ENCODE assay signal across 11 mouse cellular contexts in the genomic region with DNA sequence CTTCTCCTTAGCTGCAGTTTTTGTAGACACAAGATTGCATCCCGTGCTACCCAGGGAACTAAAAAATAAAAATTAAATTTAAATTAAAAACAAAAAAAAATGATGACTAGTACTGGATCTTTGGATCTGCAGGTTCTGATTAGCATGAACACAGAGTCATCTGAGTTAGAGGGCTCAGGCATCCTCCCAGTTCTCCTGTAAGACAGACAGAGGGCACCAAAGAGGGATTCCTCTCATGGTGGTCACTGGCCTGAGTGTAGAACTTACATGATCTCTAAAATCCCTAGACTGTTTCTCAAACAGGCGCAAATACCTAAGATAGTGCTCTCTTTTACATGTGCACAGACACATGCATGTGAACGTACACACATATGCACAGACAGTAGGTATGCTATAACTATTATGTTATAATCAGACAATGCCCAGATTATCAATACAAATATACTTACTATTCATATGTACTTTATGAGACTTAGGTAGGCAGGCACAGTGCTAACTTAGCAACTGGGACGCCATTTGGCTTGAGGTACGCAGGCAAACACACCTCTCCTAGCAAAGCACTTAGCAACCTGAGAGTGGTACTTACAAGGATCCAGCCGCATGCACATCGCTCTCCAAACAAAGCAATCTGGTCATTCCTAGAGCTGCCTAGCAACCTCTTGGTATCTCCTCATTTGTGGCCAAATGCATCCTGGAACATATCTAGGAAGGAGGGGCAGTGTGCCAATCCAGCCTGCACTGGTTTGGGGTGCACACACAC. TPM values are rescaled to one million over a fixed set of nuclear protein-coding genes. Genes with fewer than 3 reads are reported as not detected.
DNase-seq lines count a peak whose midpoint lies in the region; ATAC-seq and TF ChIP-seq lines count a peak whose summit lies in the region.
"Had no signal": no experiment of that assay in that cellular context is flagged by ENCODE, and none has a peak within 500 bp of the region (broad histone marks: within the 10 kb centered on the region; RNA-seq: fewer than 3 reads in every experiment).

No protein-coding gene starts in this region.

- H3K4me2 ChIP-seq in forebrain, embryonic 15.5 days (replicated peaks): no peak overlapping the region
- H3K4me2 ChIP-seq in forebrain, embryonic 12.5 days: no peak overlapping the region

- no peaks in the 10 kb centered on the region for H3K27me3 ChIP-seq in forebrain, embryonic 15.5 days
- no peaks in the 10 kb centered on the region for H3K27me3 ChIP-seq in forebrain, embryonic 12.5 days
- H3K27me3 ChIP-seq: neural tube, embryonic 12.5 days had no signal

- no peak overlapping the region for H3K27ac ChIP-seq in forebrain, embryonic 15.5 days (replicated peaks)
- H3K27ac ChIP-seq in forebrain, embryonic 12.5 days: no peak overlapping the region
- no peak overlapping the region for H3K27ac ChIP-seq in left cerebral cortex, adult 2 months
- H3K27ac ChIP-seq: liver, embryonic 13.5 days; neural tube, embryonic 12.5 days had no signal

- intact Hi-C loops in left cerebral cortex, adult 2 months (cut with DNase I): loop anchor here (2.0 to 5.0 kb wide), 2 partner anchors 51 to 228 kb away; no protein-coding TSS in a partner anchor

- H3K4me3 ChIP-seq in forebrain, embryonic 15.5 days: no peak overlapping the region
- no peak overlapping the region for H3K4me3 ChIP-seq in forebrain, embryonic 12.5 days (replicated peaks)
- no peak overlapping the region for H3K4me3 ChIP-seq in left cerebral cortex, adult 2 months
- H3K4me3 ChIP-seq: liver, embryonic 13.5 days; neural tube, embryonic 12.5 days had no signal

- H3K9me3 ChIP-seq in forebrain, embryonic 15.5 days: no peaks in the 10 kb centered on the region
- H3K9me3 ChIP-seq in forebrain, embryonic 12.5 days: no peaks in the 10 kb centered on the region
- H3K9me3 ChIP-seq: liver, embryonic 13.5 days; neural tube, embryonic 12.5 days had no signal

- DNase-seq in left cerebral cortex, adult 2 months (ENCODE audit: extremely low spot score in 1 of 2, low spot score in 2 of 2): no peak
- no peak for DNase-seq in left cerebral cortex, adult 9 months (ENCODE audit: low spot score in 2 of 2)
- peak; percentile 8 for DNase-seq in 416B (ENCODE audit: low read depth)
- peak; percentile 33 for DNase-seq in embryo, embryonic 11 days
- no peak for DNase-seq in thymus, postnatal 25 days
- DNase-seq in left cerebral cortex, adult 8-10 months (ENCODE audit: low spot score in 2 of 2): no peak
- DNase-seq: liver, embryonic 13.5 days had no signal

- peak; percentile 12 for TF ChIP-seq CTCF in left cerebral cortex, adult 2 months (IDR thresholded peaks at IDR 0.05)

- 87% methylated on average over 7 of the region's 7 CpGs for WGBS in forebrain, embryonic 15.5 days
- WGBS in forebrain, embryonic 12.5 days: 88% methylated on average over 7 of the region's 7 CpGs

- H3K36me3 ChIP-seq in forebrain, embryonic 15.5 days: no peaks in the 10 kb centered on the region
- H3K36me3 ChIP-seq in forebrain, embryonic 12.5 days (replicated peaks): no peaks in the 10 kb centered on the region
- H3K36me3 ChIP-seq: liver, embryonic 13.5 days; neural tube, embryonic 12.5 days had no signal

- H3K4me1 ChIP-seq in forebrain, embryonic 15.5 days: peaks cover 12% of the 10 kb centered on the region
- peaks cover 10% of the 10 kb centered on the region for H3K4me1 ChIP-seq in forebrain, embryonic 12.5 days
- H3K4me1 ChIP-seq: neural tube, embryonic 12.5 days had no signal

- no peak overlapping the region for H3K9ac ChIP-seq in forebrain, embryonic 15.5 days (replicated peaks)
- H3K9ac ChIP-seq in forebrain, embryonic 12.5 days: no peak overlapping the region
- H3K9ac ChIP-seq: liver, embryonic 13.5 days; neural tube, embryonic 12.5 days had no signal

- ATAC-seq in forebrain, embryonic 15.5 days (replicated peaks): 0 out of 2 replicates have a peak, but pooled peaks have one; percentile 20
- no peak for ATAC-seq in forebrain, embryonic 12.5 days (ENCODE audit: low FRiP score)
- ATAC-seq: inflammation-experienced regulatory T-cells, adult 6 months had no signal

RNA-seq across cellular contexts. Expression of gene Klhl7, which starts 21.8 kb away (rescaled TPM):
- polyA plus RNA-seq in forebrain, embryonic 15.5 days (2015; fragmentation: Nextera tagmentation; extraction: Ambion mirVana): 196 and 205 TPM in 2 replicates
- 147 and 156 TPM in 2 replicates for polyA plus RNA-seq in forebrain, embryonic 12.5 days (2016; fragmentation: Nextera tagmentation; extraction: Ambion mirVana)
- total RNA-seq in left cerebral cortex, adult 2 months (2021): 10 to 100 TPM; 88.2 TPM
- 10 to 100 TPM; 88.6 to 92.3 (median 89.5) TPM for total RNA-seq in left cerebral cortex, adult 8-10 months (2022)

RNA-seq across cellular contexts. Expression of gene Fam126a, which starts 48.1 kb away (rescaled TPM):
- polyA plus RNA-seq in forebrain, embryonic 15.5 days (2015; fragmentation: Nextera tagmentation; extraction: Ambion mirVana): 52.0 and 52.3 TPM in 2 replicates
- 52.3 and 55.8 TPM in 2 replicates for polyA plus RNA-seq in forebrain, embryonic 12.5 days (2016; fragmentation: Nextera tagmentation; extraction: Ambion mirVana)
- total RNA-seq in left cerebral cortex, adult 2 months (2021): 10 to 100 TPM; 14.9 to 19.6 TPM
- total RNA-seq in left cerebral cortex, adult 8-10 months (2022): 10 to 100 TPM; 17.3 to 20.5 (median 18.6) TPM

Comparison
In these comparisons a context has a peak if more than half of its experiments do, and no peak if none do; other contexts are left out.
1. DNase-seq: peak in 416B (single experiment) and embryo, embryonic 11 days (single experiment); none in left cerebral cortex, adult 2 months (0 of 2), left cerebral cortex, adult 9 months (0 of 2), thymus, postnatal 25 days (single experiment) and left cerebral cortex, adult 8-10 months (0 of 2).